8 mouse cellular contexts compared by ENCODE assay signal in genomic region chr14:45329018-45329588, GRCm38 (mm10). TPM values are rescaled to one million over a fixed set of nuclear protein-coding genes. Genes with fewer than 3 reads are reported as not detected.
A peak's percentile ranks its signal among the peaks of the same experiment; 100 is the strongest.
DNase-seq lines count a peak whose midpoint lies in the region; ATAC-seq lines count a peak whose summit lies in the region.

No protein-coding gene starts in this region.

- H3K4me2 ChIP-seq in kidney, embryonic 16.5 days (replicated peaks; ENCODE audit: low read depth, low read length) = peak overlapping the region; percentile 48
- peak overlapping the region; percentile 46 for H3K4me2 ChIP-seq in hindbrain, embryonic 14.5 days (replicated peaks)
- peak overlapping the region; percentile 51 for H3K4me2 ChIP-seq in midbrain, embryonic 14.5 days (ENCODE audit: low read length)

- peak overlapping the region; percentile 35; the same call in 1 of the 2 replicates for H3K9ac ChIP-seq in kidney, embryonic 16.5 days (replicated peaks; ENCODE audit: low read length)
- H3K9ac ChIP-seq in hindbrain, embryonic 14.5 days = peak overlapping the region; percentile 50
- H3K9ac ChIP-seq in midbrain, embryonic 14.5 days (replicated peaks; ENCODE audit: low read length) = no peak overlapping the region; the same call in 1 of the 2 replicates

- no peaks in the 10 kb centered on the region for H3K9me3 ChIP-seq in kidney, embryonic 16.5 days (ENCODE audit: low read length)
- no peaks in the 10 kb centered on the region for H3K9me3 ChIP-seq in hindbrain, embryonic 14.5 days (ENCODE audit: control insufficient read depth, low read length)
- no peaks in the 10 kb centered on the region for H3K9me3 ChIP-seq in midbrain, embryonic 14.5 days (ENCODE audit: control insufficient read depth, low read length)

- peak; percentile 37; the same call in 1 of the 2 replicates for ATAC-seq in kidney, embryonic 16.5 days (ENCODE audit: low FRiP score, low TSS enrichment)
- peak; percentile 18 for ATAC-seq in hindbrain, embryonic 14.5 days (ENCODE audit: low FRiP score)
- ATAC-seq in midbrain, embryonic 14.5 days (ENCODE audit: low FRiP score, low TSS enrichment) = peak; percentile 21

- peak overlapping the region; percentile 91 for H3K4me3 ChIP-seq in kidney, embryonic 16.5 days (ENCODE audit: low read length)
- H3K4me3 ChIP-seq in hindbrain, embryonic 14.5 days (replicated peaks; ENCODE audit: low read length) = peak overlapping the region; percentile 73
- peak overlapping the region; percentile 96 for H3K4me3 ChIP-seq in midbrain, embryonic 14.5 days (replicated peaks; ENCODE audit: low read depth, low read length)

- H3K4me1 ChIP-seq in kidney, embryonic 16.5 days (ENCODE audit: insufficient read depth, low read length) = peaks cover 3% of the 10 kb centered on the region
- H3K4me1 ChIP-seq in hindbrain, embryonic 14.5 days (replicated peaks; ENCODE audit: control insufficient read depth, insufficient read depth, low read length) = peaks cover 8% of the 10 kb centered on the region; the same call in 1 of the 2 replicates
- 0 out of 2 replicates have a peak, but pooled peaks cover 4% of the 10 kb centered on the region for H3K4me1 ChIP-seq in midbrain, embryonic 14.5 days (ENCODE audit: control insufficient read depth, insufficient read depth, low read length)

- DNase-seq in kidney, adult 9 months = no peak
- peak; percentile 50 for DNase-seq in c-Kit-positive CD71-positive TER-119-positive erythroid progenitor cells, embryonic 14.5 days (ENCODE audit: low spot score)
- no peak for DNase-seq in hindbrain, embryonic 14.5 days (ENCODE audit: low spot score)
- no peak for DNase-seq in midbrain, embryonic 14.5 days
- DNase-seq in gastrocnemius, postnatal 36 days = no peak
- no peak for DNase-seq in right cerebral cortex, adult 18-20 months
- DNase-seq in right cerebral cortex, adult 2 months (ENCODE audit: low spot score in 2 of 2) = no peak

- intact Hi-C loops in gastrocnemius, postnatal 36 days (cut with DNase I) = no loop called here

- H3K27ac ChIP-seq in kidney, embryonic 16.5 days (ENCODE audit: low read length) = no peak overlapping the region
- peak overlapping the region; percentile 88 for H3K27ac ChIP-seq in hindbrain, embryonic 14.5 days
- H3K27ac ChIP-seq in midbrain, embryonic 14.5 days (replicated peaks; ENCODE audit: low read depth, low read length) = peak overlapping the region; percentile 92

- no peaks in the 10 kb centered on the region for H3K27me3 ChIP-seq in kidney, embryonic 16.5 days (ENCODE audit: insufficient read depth, low read length)
- H3K27me3 ChIP-seq in hindbrain, embryonic 14.5 days (ENCODE audit: control insufficient read depth, insufficient read depth, low read length) = no peaks in the 10 kb centered on the region
- no peaks in the 10 kb centered on the region for H3K27me3 ChIP-seq in midbrain, embryonic 14.5 days (ENCODE audit: control insufficient read depth, insufficient read depth, low read length)

- 19% methylated on average over 8 of the region's 8 CpGs for WGBS in kidney, embryonic 16.5 days
- 17% methylated on average over 8 of the region's 8 CpGs for WGBS in hindbrain, embryonic 14.5 days
- WGBS in midbrain, embryonic 14.5 days = 15% methylated on average over 8 of the region's 8 CpGs

- peaks cover 17% of the 10 kb centered on the region for H3K36me3 ChIP-seq in kidney, embryonic 16.5 days (ENCODE audit: insufficient read depth, low read length)
- H3K36me3 ChIP-seq in hindbrain, embryonic 14.5 days (replicated peaks; ENCODE audit: control insufficient read depth, insufficient read depth) = peaks cover 30% of the 10 kb centered on the region
- H3K36me3 ChIP-seq in midbrain, embryonic 14.5 days (ENCODE audit: control insufficient read depth, insufficient read depth, low read length) = peaks cover 25% of the 10 kb centered on the region

RNA-seq across cellular contexts. Expression of gene Psmc6, which starts 0.5 kb away (rescaled TPM):
- 151 and 154 TPM in 2 replicates for polyA plus RNA-seq in kidney, embryonic 16.5 days (2015; fragmentation: Nextera tagmentation; extraction: Ambion mirVana)
- polyA plus RNA-seq in hindbrain, embryonic 14.5 days (2014; fragmentation: Nextera tagmentation; extraction: Ambion mirVana) = 169 and 182 TPM in 2 replicates
- 184 and 203 TPM in 2 replicates for polyA plus RNA-seq in midbrain, embryonic 14.5 days (2014; fragmentation: Nextera tagmentation; extraction: Ambion mirVana)
- total RNA-seq in gastrocnemius, postnatal 36 days (2021) = 100 to 1,000 TPM in 1 of 2 experiments, 10 to 100 TPM in 1; 87.4 to 103 TPM

RNA-seq across cellular contexts. Expression of gene Ero1l, which starts 10.5 kb away (rescaled TPM):
- 33.7 and 35.5 TPM in 2 replicates for polyA plus RNA-seq in kidney, embryonic 16.5 days (2015; fragmentation: Nextera tagmentation; extraction: Ambion mirVana)
- polyA plus RNA-seq in hindbrain, embryonic 14.5 days (2014; fragmentation: Nextera tagmentation; extraction: Ambion mirVana) = 23.2 and 25.3 TPM in 2 replicates
- 29.9 and 30.0 TPM in 2 replicates for polyA plus RNA-seq in midbrain, embryonic 14.5 days (2014; fragmentation: Nextera tagmentation; extraction: Ambion mirVana)
- total RNA-seq in gastrocnemius, postnatal 36 days (2021) = 1 to 10 TPM; 3.7 to 7.3 TPM

RNA-seq across cellular contexts. Expression of gene Styx, which starts 21.8 kb away (rescaled TPM):
- 56.3 and 67.1 TPM in 2 replicates for polyA plus RNA-seq in kidney, embryonic 16.5 days (2015; fragmentation: Nextera tagmentation; extraction: Ambion mirVana)
- polyA plus RNA-seq in hindbrain, embryonic 14.5 days (2014; fragmentation: Nextera tagmentation; extraction: Ambion mirVana) = 69.1 and 72.1 TPM in 2 replicates
- polyA plus RNA-seq in midbrain, embryonic 14.5 days (2014; fragmentation: Nextera tagmentation; extraction: Ambion mirVana) = 61.4 and 66.5 TPM in 2 replicates
- 10 to 100 TPM; 57.6 to 61.3 TPM for total RNA-seq in gastrocnemius, postnatal 36 days (2021)
